Mouse (Mus musculus): ENCODE data around the gene Slit3. TPM values are rescaled to one million over a fixed set of nuclear protein-coding genes. Genes with fewer than 3 reads are reported as not detected.

Slit3 gene
- polyA plus RNA-seq, 2 experiments, result 32.9 to 33.0 TPM

DNA sequence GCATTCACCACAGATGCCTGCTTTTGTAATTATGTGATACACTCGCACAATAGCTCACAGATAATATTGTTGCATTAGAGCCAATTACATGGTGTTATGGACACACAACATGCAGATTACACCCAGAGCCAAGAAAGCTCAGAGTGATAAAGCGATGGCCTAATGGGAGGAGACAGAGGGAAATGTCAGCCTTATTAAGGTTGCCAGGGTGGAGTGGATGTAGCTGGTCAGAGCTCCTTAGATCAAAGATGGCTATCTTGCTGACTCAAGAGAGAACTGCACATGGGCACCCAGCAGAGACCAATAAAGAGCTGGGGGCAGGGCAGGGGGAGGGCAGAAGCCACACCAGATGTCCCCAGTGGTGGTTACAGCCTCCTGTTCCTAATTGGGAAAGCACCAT, 437.3 kb downstream of the Slit3 start:
- ATAC-seq (ENCODE audit: low FRiP score, low read depth), result no peak
- Histone ChIP-seq H3K9me3 (ENCODE audit: control insufficient read depth, low read length) (no peaks in the 10 kb centered on the region), H3K4me1 (ENCODE audit: control insufficient read depth, insufficient read depth, low read length) (peaks cover 35% of the 10 kb centered on the region), H3K4me2 (replicated peaks; ENCODE audit: low read depth, low read length, severe bottlenecking) (no peak overlapping the region), H3K27me3 (ENCODE audit: control insufficient read depth, insufficient read depth, low read length) (no peaks in the 10 kb centered on the region), H3K36me3 (ENCODE audit: control insufficient read depth, insufficient read depth, low read length) (no peaks in the 10 kb centered on the region), H3K27ac (replicated peaks; ENCODE audit: low read depth, low read length) (no peak overlapping the region), H3K4me3 (replicated peaks; ENCODE audit: low read length) (no peak overlapping the region), H3K9ac (ENCODE audit: low read depth, low read length, severe bottlenecking) (no peak overlapping the region)
- TF ChIP-seq POLR2A (IDR thresholded peaks at IDR 0.05; ENCODE audit: borderline replicate concordance, extremely low read depth, insufficient read depth, insufficient read length), result no peak
- DNase-seq (ENCODE audit: low spot score), result no peak
- 81% methylated on average over 2 of the region's 2 CpGs for WGBS

- H3K9me3 ChIP-seq (ENCODE audit: control insufficient read depth, low read length), result no peaks in the 10 kb centered on the region
- H3K4me1 ChIP-seq (ENCODE audit: control insufficient read depth, insufficient read depth, low read length), result peaks cover 27% of the 10 kb centered on the region
- 52% methylated on average over 3 of the region's 3 CpGs for WGBS
- H3K27ac ChIP-seq (replicated peaks; ENCODE audit: low read depth, low read length), result no peak overlapping the region
- no peaks in the 10 kb centered on the region for H3K36me3 ChIP-seq (ENCODE audit: control insufficient read depth, insufficient read depth, low read length)
- H3K9ac ChIP-seq (ENCODE audit: low read depth, low read length, severe bottlenecking), result no peak overlapping the region
- H3K4me3 ChIP-seq (replicated peaks; ENCODE audit: low read length), result no peak overlapping the region
- DNase-seq (ENCODE audit: low spot score), result no peak
- H3K4me2 ChIP-seq (replicated peaks; ENCODE audit: low read depth, low read length, severe bottlenecking), result no peak overlapping the region
- TF ChIP-seq POLR2A (IDR thresholded peaks at IDR 0.05; ENCODE audit: borderline replicate concordance, extremely low read depth, insufficient read depth, insufficient read length), result no peak
- ATAC-seq (ENCODE audit: low FRiP score, low read depth), result no peak
- no peaks in the 10 kb centered on the region for H3K27me3 ChIP-seq (ENCODE audit: control insufficient read depth, insufficient read depth, low read length)
These were observed 438.4 kb downstream of the Slit3 start for GRCm38 (mm10) chr11:35559386-35559785.

- Histone ChIP-seq H3K36me3 (ENCODE audit: control insufficient read depth, insufficient read depth, low read length) (no peaks in the 10 kb centered on the region), H3K4me3 (replicated peaks; ENCODE audit: low read length) (no peak overlapping the region), H3K27ac (replicated peaks; ENCODE audit: low read depth, low read length) (no peak overlapping the region), H3K27me3 (ENCODE audit: control insufficient read depth, insufficient read depth, low read length) (no peaks in the 10 kb centered on the region), H3K4me1 (ENCODE audit: control insufficient read depth, insufficient read depth, low read length) (peaks cover 23% of the 10 kb centered on the region), H3K4me2 (replicated peaks; ENCODE audit: low read depth, low read length, severe bottlenecking) (no peak overlapping the region), H3K9me3 (ENCODE audit: control insufficient read depth, low read length) (no peaks in the 10 kb centered on the region), H3K9ac (ENCODE audit: low read depth, low read length, severe bottlenecking) (no peak overlapping the region)
- DNase-seq (ENCODE audit: low spot score) (peak; percentile 20), ATAC-seq (ENCODE audit: low FRiP score, low read depth) (peak; percentile 51; the same call in 1 of the 2 replicates)
- TF ChIP-seq POLR2A (IDR thresholded peaks at IDR 0.05; ENCODE audit: borderline replicate concordance, extremely low read depth, insufficient read depth, insufficient read length), result no peak
- WGBS, result 26% methylated on average over 9 of the region's 9 CpGs
These were observed 440.7 kb downstream of the Slit3 start for GRCm38 (mm10) chr11:35561760-35562159.

GRCm38 (mm10) chr11:35565322-35565721, 444.3 kb downstream of the Slit3 start:
- H3K27ac ChIP-seq (replicated peaks; ENCODE audit: low read depth, low read length), result no peak overlapping the region
- no peak overlapping the region for H3K4me2 ChIP-seq (replicated peaks; ENCODE audit: low read depth, low read length, severe bottlenecking)
- H3K9ac ChIP-seq (ENCODE audit: low read depth, low read length, severe bottlenecking), result no peak overlapping the region
- no peaks in the 10 kb centered on the region for H3K36me3 ChIP-seq (ENCODE audit: control insufficient read depth, insufficient read depth, low read length)
- DNase-seq (ENCODE audit: low spot score), result no peak
- ATAC-seq (ENCODE audit: low FRiP score, low read depth), result no peak
- no peaks in the 10 kb centered on the region for H3K27me3 ChIP-seq (ENCODE audit: control insufficient read depth, insufficient read depth, low read length)
- no peak for TF ChIP-seq POLR2A (IDR thresholded peaks at IDR 0.05; ENCODE audit: borderline replicate concordance, extremely low read depth, insufficient read depth, insufficient read length)
- peaks cover 17% of the 10 kb centered on the region for H3K4me1 ChIP-seq (ENCODE audit: control insufficient read depth, insufficient read depth, low read length)
- no peak overlapping the region for H3K4me3 ChIP-seq (replicated peaks; ENCODE audit: low read length)
- WGBS, result 71% methylated on average over 6 of the region's 6 CpGs
- H3K9me3 ChIP-seq (ENCODE audit: control insufficient read depth, low read length), result no peaks in the 10 kb centered on the region

DNA sequence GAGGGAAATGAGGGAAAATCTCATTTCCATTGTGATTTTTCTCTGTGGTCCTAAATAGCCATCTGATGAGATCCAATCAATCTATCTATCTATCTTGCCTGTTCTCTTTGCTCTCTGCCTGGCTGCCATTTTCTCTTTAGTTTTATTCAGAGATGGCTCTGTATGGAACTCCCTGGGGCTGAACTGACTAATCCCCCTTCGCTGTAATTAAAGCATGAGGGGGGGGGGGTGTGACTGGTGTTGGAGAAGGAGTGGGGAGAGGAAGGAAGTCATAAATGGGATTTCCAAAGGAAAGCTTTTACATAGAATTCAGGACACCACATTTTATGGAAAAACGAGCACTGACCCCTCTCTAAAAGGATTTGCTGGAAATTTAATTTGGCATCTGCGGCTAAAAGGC, 445.7 kb downstream of the Slit3 start:
- peaks cover 12% of the 10 kb centered on the region for H3K4me1 ChIP-seq (ENCODE audit: control insufficient read depth, insufficient read depth, low read length)
- ATAC-seq (ENCODE audit: low FRiP score, low read depth), result no peak
- no peaks in the 10 kb centered on the region for H3K9me3 ChIP-seq (ENCODE audit: control insufficient read depth, low read length)
- no peaks in the 10 kb centered on the region; the same call in 1 of the 2 replicates for H3K36me3 ChIP-seq (ENCODE audit: control insufficient read depth, insufficient read depth, low read length)
- no peak overlapping the region for H3K4me3 ChIP-seq (replicated peaks; ENCODE audit: low read length)
- TF ChIP-seq POLR2A (IDR thresholded peaks at IDR 0.05; ENCODE audit: borderline replicate concordance, extremely low read depth, insufficient read depth, insufficient read length), result no peak
- H3K9ac ChIP-seq (ENCODE audit: low read depth, low read length, severe bottlenecking), result no peak overlapping the region
- no peaks in the 10 kb centered on the region for H3K27me3 ChIP-seq (ENCODE audit: control insufficient read depth, insufficient read depth, low read length)
- DNase-seq (ENCODE audit: low spot score), result no peak
- H3K4me2 ChIP-seq (replicated peaks; ENCODE audit: low read depth, low read length, severe bottlenecking), result no peak overlapping the region
- no peak overlapping the region for H3K27ac ChIP-seq (replicated peaks; ENCODE audit: low read depth, low read length)
- WGBS, result 32% methylated on average over 3 of the region's 3 CpGs

Data from limb, embryonic 14.5 days (tissue).